Mouse (Mus musculus) urinary bladder, postnatal 36 days (tissue): ENCODE data around the gene Kcnf1.

Source experiments
- DNase-seq, 2 experiments: peaks; one replicate each; pipeline ENCODE4 v3.0.0; 2022; ENCODE audit warnings: low spot score in 2 of 2, mixed read lengths in 1 of 2

The Kcnf1 gene

GRCm38 (mm10) chr12:17176757-17177092, at the start of gene Kcnf1:
Gene Kcnf1 (minus strand): TSS chr12:17176888.
- no peak for DNase-seq

GRCm38 (mm10) chr12:17225012-17225411, 48.3 kb upstream of the Kcnf1 start:
- DNase-seq: no peak

- no peak for DNase-seq
Measured at GRCm38 (mm10) chr12:17223050-17223449, 46.4 kb upstream of the Kcnf1 start.

- DNase-seq: no peak
Measured at GRCm38 (mm10) chr12:17221891-17222428, 45.3 kb upstream of the Kcnf1 start.

- DNase-seq: peak in 1 of 2 experiments; percentile 17
Measured at GRCm38 (mm10) chr12:17220631-17221030, 43.9 kb upstream of the Kcnf1 start.

GRCm38 (mm10) chr12:17219107-17219506, 42.4 kb upstream of the Kcnf1 start:
- DNase-seq: no peak

GRCm38 (mm10) chr12:17218390-17218789, 41.7 kb upstream of the Kcnf1 start:
- DNase-seq: no peak

- no peak for DNase-seq
Measured at GRCm38 (mm10) chr12:17215751-17216150, 39.1 kb upstream of the Kcnf1 start.

- no peak for DNase-seq
Measured at GRCm38 (mm10) chr12:17202492-17203322, 26.0 kb upstream of the Kcnf1 start.

- no peak for DNase-seq
Measured at GRCm38 (mm10) chr12:17198621-17199020, 21.9 kb upstream of the Kcnf1 start.

GRCm38 (mm10) chr12:17194140-17194539, 17.5 kb upstream of the Kcnf1 start:
- no peak for DNase-seq

GRCm38 (mm10) chr12:17193311-17193710, 16.6 kb upstream of the Kcnf1 start:
- no peak for DNase-seq

- no peak for DNase-seq
Measured at GRCm38 (mm10) chr12:17192887-17193286, 16.2 kb upstream of the Kcnf1 start.

- peak; percentile 28 for DNase-seq
Measured at GRCm38 (mm10) chr12:17184303-17184775, 7.7 kb upstream of the Kcnf1 start.

GRCm38 (mm10) chr12:17183788-17184187, 7.1 kb upstream of the Kcnf1 start:
- no peak for DNase-seq

- no peak for DNase-seq
Measured at GRCm38 (mm10) chr12:17176041-17176756, 489 bp downstream of the Kcnf1 start.

- no peak for DNase-seq
Measured at GRCm38 (mm10) chr12:17175531-17175951, 1.1 kb downstream of the Kcnf1 start.

- no peak for DNase-seq
Measured at GRCm38 (mm10) chr12:17175124-17175523, 1.6 kb downstream of the Kcnf1 start.

- DNase-seq: no peak
Measured at GRCm38 (mm10) chr12:17174134-17174893, 2.4 kb downstream of the Kcnf1 start.

- no peak for DNase-seq
Measured at GRCm38 (mm10) chr12:17170406-17170805, 6.3 kb downstream of the Kcnf1 start.

GRCm38 (mm10) chr12:17166116-17166515, 10.6 kb downstream of the Kcnf1 start:
- no peak for DNase-seq

- no peak for DNase-seq
Measured at GRCm38 (mm10) chr12:17163996-17164395, 12.7 kb downstream of the Kcnf1 start.
